Mouse (Mus musculus): ENCODE data around the gene Hsp90ab1.

The Hsp90ab1 gene

DNA sequence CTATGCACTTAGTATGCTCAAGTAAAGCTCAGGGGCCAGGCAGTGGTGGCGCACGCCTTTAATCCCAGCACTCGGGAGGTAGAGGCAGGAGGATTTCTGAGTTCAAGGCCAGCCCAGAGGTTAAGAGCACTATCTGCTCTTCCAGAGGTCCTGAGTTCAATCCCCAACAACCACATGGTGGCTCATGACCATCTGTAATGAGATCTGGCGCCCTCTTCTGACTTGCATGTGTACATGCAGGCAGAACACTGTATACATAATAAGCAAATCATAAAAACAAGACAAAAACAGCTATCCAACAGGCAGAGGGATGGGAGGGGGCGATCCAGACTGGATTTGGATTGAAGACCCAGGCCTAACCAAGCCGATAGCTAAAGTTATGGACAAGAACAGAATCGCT lies 5.8 kb upstream of the Hsp90ab1 start:
- no peak for DNase-seq

DNA sequence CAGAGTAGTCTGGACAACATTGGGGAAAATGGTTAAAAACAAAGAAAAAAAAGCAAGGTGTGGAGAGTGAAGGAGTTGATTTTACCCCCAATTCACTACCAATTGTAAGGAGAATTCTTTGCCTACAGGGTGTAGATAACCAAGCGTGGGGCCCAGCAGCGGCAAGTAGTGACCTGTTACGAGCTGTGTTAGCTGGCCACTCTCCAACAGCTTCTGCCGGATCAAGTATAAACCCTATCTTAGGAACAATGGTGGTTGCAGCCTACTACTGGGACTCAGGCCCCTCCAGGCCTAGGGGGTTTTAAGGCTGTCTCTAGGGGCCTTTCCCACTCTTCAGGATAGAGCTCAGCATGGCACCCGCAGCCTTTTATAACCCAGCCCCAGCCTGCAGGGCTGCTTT lies 5.2 kb upstream of the Hsp90ab1 start:
- no peak for DNase-seq

DNA sequence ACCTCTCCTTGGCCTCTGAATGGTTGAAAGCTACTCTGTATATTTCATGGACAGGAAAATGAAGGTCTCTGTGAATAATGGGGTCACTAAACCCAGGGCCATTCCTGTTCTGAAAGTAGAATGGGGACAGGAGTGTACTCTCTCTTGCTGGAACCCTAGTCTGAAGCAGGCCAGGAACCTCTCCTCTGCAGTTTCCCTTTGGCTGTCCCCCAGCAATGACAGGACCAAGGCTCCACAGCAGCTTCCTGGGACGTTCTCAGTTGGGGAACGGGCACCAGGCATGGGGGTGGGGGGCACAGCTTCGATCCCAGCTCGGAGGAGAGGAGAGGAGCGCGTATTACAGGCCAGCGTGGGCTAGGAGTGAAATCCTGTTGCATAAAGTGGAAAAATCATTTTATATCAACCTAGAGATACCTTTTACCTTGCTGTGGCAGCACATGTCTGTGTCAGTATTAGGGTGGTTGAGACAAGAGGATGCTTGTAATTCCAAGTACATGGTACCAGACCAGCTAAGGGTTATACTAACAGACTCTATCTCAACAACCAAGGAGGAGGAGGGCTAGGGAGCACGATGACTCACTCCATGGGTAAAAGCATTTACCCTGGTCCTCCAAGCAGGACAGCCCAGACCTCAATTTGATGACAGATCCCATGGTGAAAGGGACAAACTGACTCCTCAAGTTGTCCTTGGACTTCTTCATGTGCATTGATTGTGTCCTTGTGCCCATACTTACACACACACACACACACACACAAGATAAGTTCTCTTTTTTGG lies 2.2 kb upstream of the Hsp90ab1 start:
- DNase-seq = no peak

DNA sequence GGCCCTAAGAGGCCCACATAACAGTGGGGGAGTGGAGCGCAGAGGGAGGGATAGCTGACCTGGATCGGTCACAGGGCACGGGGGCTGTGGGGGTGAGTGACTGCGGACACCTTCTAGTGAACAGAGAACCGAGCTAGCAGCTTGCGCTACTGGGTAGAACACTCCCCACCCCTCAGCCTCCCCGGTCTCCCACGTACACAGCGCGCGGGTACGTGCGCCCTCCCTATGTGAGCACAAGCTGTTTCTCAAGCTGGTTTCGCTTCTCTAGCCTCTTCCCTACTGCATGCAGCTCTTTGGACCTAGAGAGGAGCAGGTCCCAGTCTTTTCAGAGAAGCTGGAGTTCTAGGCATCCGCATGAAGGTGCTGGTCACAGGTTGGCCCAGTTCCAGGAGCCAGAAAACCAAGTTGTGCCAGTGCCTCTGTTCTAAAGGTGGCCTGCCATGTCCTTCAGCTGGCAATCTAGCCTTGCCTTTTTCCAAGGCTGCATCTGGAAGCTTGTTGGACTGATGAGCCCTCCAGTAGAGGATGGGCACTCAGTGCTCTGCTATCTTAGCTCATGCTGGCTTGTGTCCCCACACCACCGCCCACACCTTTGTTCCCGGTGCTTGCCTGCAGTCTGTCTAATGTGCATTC lies 1.2 kb upstream of the Hsp90ab1 start:
- peak; percentile 77 for DNase-seq

DNA sequence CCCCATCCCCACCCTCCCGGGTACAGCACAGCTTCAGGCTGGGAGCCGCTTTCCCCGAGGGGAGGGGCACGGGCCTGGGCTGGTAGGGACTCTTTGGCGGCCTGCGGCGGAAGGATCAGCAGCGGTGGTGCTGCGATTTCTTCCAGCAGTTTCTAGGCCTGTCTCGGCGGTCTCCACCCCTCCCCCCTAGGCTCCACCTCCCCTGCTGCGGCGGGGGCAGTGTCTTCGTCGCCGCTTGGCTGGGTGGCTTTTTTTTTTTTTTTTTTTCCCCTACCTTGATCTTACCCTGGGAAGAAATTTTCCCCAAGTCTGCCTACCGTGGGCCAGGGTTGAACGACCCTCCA lies 681 bp upstream of the Hsp90ab1 start:
- peak; percentile 97 for DNase-seq

DNA sequence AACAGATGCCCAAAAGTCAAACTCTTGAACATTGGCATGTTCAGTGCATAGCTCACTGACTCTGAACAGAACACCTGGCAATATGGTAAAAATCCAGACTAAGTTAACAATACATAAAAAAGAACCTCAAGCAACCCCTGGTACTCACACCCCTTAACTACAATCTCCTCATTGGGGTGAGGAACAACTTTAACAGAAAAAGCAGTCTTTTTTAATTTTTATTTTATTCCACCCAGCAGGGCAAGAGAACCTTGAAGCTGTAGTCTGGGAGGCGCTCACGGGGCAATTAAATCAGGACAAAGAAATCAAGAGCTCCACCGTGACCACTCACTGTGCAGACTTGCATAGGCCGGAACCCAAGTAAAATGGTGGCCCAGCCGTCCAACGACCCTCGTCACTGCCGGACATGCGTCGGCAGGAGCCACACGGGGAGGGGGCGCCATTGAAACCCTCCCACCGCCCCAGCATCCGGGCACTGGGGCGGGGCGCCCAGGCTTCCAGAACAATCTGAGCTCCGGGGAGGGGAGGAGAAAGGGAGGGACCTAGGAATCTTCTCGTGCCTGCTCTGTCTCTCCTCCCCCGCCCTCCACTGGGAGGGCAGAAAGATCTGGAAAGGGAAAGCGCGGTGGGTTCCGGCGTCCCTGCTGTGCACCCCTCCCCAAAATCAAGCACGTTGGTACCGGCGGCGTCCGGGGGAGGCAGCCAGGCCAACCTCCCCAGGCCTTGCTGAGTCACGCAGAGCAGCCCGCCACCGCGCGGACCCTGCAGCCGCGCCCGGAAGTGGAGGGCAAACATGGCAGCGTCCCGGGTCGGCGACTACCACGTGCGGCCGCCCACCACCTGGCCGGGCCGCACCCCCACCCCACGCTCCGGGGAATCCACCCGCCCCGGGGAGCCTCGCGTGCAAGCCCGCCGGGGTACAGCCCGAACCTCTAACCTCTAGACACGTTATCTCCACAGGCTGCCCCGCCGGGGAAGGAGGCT lies 676 bp downstream of the Hsp90ab1 start:
- DNase-seq = peak; percentile 77

DNA sequence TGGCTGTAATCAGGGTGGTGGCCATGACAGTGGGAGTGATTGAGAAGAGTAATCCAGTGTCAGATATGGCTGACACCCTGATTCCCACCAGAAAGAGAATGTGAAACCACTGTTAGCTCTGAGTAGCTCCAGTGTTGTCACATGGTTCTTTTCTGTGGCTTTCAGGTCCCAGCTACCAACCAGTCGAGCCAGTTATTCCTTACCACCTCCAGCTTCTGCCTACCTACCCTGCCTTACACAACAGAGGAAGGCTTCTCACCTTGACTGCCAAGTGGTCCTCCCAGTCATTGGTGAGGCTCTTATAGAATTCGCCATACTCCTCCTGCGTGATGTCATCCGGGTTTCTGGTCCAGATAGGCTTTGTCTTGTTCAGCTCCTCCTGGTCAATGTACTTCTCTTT lies 3.1 kb downstream of the Hsp90ab1 start:
- no peak for DNase-seq

DNA sequence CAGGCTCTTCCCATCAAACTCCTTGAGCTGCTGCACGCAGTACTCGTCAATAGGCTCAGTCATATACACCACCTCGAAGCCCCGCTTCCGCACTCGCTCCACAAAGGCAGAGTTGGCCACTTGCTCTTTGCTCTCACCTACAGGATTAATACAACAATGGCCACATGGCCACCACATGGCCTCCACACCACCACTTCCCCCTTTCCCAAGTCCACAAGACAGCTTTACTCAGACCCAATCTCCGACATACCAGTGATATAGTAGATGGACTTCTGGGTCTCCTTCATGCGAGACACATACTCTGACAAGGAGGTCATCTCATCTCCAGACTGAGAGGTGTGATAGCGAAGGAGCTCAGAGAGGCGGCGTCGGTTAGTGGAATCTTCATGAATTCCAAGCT lies 4.1 kb downstream of the Hsp90ab1 start:
- DNase-seq = no peak

DNA sequence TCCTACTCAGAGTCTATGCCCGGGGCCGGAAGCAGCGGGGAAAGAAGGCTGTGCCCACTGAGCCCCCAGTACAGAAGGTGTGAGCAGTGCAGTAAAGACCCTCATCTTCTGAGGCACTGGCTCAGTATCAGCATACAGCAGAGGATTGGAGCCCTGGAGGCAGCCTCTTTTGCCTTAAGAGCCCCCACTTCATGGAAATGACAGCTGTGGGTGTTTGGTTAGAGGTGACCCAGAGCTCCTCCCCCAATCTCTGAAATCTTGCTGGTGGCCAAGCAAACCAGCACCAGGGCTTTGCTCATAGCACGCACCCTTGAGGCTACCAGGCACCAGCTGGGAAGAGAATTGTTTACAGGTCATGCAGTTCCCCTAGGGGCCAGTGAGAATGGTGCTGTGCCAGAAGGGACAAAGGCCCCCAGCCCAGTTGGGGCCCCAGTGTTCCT lies 5.9 kb downstream of the Hsp90ab1 start:
- no peak for DNase-seq

DNA sequence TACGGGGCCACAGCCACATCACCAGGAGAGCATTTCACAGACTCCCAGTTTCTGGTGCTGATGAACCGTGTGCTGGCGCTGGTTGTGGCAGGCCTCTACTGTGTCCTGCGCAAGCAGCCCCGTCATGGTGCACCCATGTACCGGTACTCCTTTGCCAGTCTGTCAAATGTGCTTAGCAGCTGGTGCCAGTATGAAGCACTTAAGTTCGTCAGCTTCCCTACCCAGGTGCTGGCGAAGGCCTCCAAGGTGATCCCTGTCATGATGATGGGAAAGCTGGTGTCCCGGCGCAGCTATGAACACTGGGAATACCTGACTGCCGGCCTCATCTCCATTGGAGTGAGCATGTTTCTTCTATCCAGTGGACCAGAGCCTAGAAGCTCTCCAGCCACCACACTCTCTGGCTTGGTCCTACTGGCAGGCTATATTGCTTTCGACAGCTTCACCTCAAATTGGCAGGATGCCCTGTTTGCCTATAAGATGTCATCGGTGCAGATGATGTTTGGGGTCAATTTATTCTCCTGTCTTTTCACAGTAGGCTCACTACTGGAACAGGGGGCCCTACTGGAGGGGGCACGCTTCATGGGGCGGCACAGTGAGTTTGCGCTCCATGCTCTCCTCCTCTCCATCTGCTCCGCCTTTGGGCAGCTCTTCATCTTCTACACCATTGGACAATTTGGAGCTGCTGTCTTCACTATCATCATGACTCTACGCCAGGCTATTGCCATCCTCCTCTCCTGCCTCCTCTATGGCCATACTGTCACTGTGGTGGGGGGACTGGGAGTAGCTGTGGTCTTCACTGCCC lies 6.5 kb downstream of the Hsp90ab1 start:
- DNase-seq = no peak

DNA sequence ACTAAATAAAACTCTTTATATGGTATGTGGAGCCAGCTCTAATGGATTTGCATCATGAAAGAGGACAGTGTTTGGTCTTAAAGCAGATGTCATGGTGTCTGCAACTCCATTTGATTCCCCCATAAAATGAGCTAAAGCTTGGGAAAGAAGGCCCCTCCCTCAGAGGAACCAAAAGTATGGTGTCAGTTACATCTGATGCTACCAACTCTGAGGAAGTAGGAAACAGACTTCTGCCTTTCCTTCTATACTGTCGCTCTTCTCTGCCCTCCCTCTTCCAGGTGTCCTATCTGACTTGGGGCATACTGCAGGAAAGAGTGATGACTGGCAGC lies 7.1 kb downstream of the Hsp90ab1 start:
- DNase-seq = no peak

DNA sequence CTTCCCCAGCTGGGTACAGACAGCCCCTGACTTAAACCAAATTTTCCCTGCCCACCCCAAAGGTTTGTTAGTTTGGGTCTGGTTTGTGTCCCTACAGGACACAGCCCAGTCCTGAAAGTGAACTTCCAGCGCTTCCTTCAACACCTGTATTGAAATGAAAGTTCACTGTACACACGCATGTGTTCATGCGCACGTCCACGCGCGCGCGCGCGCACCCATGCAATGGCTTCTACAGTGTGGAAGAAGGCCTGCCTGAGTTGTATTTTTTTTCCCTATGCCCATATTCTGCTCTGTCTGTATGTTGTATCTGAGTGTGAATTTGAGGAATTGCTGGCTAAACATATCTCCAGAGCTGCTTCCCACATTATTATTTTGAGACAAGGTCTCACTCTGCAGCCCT lies 8.0 kb downstream of the Hsp90ab1 start:
- no peak for DNase-seq

DNA sequence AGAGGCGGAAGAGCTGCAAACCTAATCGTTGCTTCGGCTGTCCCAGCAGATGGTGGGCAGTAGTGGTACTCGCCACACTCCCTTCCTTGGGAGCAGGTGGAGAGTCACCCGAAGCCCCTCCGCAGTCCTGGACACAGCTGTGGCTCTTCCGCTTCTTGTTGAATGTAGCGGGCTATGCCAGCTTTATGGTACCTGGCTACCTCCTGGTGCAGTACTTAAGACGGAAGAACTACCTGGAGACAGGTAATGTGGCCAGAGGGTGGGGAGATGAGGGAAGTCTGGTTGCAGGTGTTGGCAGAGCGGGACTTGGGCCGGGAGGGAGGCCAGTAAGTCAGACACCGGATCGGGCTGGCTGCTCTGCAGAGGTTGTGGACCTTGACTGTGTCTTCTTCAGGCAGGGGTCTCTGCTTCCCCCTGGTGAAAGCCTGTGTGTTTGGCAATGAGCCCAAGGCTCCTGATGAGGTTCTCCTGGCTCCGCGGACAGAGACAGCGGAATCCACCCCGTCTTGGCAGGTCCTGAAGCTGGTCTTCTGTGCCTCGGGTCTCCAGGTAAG lies 8.5 kb downstream of the Hsp90ab1 start:
- no peak for DNase-seq

DNA sequence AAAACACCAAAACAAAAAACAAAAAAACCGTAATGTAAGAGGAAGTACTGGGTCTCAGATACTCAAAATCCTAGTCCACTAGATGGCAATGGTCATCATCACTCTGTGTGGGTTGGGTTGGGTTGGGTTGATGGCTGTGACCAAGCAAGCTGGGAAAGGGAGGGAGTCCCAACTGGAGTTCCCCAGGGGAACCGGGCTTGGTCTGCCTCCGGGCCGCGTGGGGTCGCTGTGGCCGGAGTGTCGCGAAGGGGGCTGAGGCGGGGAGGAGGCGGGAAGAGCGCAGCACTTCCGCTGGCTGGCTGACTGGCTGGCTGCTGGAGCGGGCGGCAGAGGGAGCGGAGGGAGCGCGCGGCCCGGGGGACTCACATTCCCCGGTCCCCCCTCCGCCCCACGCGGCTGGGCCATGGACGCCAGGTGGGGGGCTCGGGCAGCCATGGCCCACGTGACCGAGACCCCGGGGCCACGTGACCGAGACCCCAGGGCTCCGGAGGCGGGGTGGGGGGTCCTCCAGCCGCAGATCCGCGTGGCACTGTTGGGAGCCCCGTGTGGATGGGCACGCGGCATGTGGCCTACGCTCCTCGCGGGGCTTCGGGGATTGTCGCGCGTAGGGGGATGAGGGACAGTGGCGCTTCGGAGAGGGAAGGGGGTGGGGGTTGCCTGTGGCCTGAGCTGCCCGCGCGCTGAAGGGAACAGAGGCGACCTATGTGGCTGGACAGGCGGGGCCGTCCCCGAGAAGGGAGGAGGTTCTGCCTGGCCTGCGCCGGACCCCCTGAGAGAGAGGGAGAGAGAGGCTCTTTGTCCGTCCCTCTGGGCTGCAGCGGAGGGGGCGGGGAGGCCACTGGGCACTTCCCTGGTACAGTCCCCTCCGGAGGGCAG lies 9.2 kb downstream of the Hsp90ab1 start, which contains the start of gene Slc35b2:
Gene Slc35b2, plus strand, starts transcription at position 220 of the 876 bp plus-strand sequence.
- DNase-seq = peak; percentile 91

DNA sequence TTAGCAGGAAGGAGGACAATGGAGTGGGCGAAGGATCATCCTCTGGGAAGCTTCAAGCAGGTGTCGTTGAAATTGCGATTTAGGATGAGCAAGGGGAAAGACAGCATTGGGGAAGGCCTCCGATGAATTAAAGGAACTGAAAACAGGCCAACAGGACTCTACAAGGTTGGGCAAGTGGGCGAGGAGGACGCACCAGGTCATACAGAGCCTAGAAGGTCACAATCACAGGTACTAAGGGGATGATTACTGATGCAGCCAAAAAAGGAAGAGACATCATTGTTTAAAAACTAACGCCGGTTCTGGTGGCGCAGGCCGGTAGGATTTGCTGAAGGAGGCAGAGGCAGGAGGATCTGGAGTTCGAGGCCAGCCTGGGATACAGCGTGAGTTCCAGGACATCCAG lies 9.9 kb downstream of the Hsp90ab1 start:
- DNase-seq = no peak

DNA sequence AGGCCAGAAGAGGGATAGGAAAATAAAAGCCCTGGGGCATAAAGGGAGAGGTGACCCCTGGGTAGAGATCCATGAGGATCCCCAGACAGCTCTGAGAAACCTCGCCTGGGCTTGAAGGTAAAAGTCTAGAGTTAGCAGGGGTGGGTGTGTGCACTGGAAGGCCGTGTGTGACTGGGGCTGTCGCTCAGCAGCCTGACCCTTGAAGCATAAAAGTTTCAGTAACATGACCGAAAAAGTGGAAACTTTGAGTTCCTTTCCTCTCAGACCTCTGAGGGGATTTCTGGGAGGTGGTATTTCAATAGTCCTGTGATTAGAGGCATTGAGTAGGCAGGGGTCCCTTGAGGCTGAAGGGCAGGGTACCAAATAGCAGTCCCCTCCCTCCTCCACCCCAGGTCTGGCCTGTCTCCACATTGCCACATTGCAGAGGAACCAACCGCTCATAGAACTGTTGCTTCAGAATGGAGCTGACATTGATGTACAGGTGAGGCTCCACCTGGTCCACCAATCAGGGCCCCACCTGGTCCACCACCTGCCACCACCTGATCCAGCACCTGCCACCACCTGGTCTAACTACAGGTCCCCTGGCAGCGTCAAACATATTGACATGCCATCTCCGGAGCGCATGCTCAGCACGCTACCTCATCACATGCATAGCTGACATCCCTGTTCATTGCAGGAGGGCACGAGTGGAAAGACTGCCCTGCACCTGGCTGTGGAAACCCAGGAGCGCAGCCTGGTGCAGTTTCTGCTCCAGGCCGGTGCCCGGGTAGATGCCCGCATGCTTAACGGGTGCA lies 13.1 kb downstream of the Hsp90ab1 start:
- no peak for DNase-seq

DNA sequence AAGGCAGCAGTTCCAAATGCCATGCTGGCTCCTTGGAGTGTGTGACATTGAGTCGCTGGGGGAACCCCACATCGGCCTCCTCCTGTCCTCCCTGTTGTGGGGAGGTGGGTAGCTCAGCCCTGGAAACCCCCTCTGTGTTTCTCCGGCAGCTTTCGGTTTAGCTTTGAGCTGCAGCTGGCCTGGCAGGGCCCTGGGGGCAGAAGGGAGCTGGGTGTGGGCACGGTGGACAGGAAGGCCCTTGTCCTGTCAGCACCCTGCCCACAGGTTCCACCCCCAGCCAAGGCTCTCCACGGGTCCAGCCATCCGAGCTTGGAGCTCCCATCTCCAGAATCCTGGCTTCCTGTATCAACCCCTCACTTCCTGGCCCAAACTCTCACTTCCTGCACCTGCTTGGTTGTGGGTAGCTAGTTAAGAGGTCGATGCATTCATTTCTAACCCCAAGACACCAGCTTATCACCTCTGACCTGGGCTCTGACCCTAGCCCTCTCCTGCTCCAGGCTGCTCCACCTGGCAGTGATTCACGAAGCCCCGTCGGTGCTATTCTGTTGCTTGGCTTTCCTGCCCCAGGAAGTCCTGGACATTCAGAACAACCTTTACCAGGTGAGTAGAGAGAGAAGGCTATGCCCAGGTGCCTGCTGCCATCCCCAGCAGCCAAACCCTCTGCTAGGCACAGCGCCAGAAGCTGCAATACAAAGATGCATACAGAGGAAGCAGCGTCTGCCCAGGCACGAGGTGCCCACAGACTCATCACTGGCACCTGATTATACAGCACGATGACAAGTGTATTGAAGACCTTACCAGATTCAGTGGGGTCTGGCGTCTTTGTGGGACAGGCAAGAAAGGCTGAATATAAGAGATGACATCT lies 14.8 kb downstream of the Hsp90ab1 start:
- no peak for DNase-seq

DNA sequence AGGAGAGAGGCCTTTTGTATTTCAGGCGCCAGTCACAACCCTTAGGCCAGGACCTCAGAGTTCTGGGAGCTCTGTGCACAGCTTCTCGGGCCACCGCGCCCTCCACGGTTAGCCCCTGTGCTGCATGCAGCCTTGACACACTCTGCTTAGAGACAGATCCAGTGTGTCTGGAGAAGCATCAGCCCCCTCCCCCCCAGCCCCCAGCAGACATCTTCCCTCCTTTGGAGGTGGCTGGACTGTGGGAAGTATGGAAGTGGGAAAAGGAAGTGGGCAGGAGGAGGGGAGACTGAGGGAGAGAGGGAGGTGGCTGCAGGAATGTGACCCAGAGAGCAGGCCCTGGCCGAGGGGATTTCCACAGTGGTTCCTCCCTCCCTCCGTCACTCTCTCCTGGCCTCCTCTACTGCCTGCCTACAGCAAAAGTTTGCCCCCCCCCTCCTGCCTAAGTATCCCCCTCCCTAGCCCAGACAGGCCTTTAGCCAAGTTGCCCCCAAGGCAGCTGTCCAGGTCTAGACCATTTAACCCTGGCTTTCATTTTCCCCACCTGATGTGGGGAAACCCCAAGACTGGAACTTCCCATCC lies 15.7 kb downstream of the Hsp90ab1 start:
- no peak for DNase-seq
